Mouse (Mus musculus) intestine, embryonic 16.5 days (tissue): ENCODE data around the gene B3gnt4. TPM values are rescaled to one million over a fixed set of nuclear protein-coding genes. Genes with fewer than 3 reads are reported as not detected.

Experiments
- ATAC-seq: fragments of 200-750 bp; cut with Nextera tagmentation; 2 replicates; pipeline ENCODE4 v1.8.0; 2017; ENCODE audit warnings: moderate TSS enrichment, moderate library complexity
- H3K27ac ChIP-seq: fragments of 300-500 bp; sonication (generic); 2 replicates; pipeline ENCODE4 v1.5.1; 2014; ENCODE audit warnings: mild to moderate bottlenecking, low read length
- H3K27me3 ChIP-seq: fragments of 300-500 bp; sonication (generic); replicated peaks from 2 replicates; pipeline ENCODE4 v1.6.1; 2014; ENCODE audit warnings: low read length, control low read depth, mixed read lengths; ENCODE audit not compliant: control insufficient read depth, insufficient read depth
- H3K36me3 ChIP-seq: fragments of 300-500 bp; sonication (generic); 2 replicates; pipeline ENCODE4 v1.6.1; 2014; ENCODE audit warnings: low read length, control low read depth; ENCODE audit not compliant: control insufficient read depth, insufficient read depth
- H3K4me1 ChIP-seq: fragments of 300-500 bp; sonication (generic); 2 replicates; pipeline ENCODE4 v1.6.1; 2014; ENCODE audit warnings: low read length, control low read depth, mixed read lengths; ENCODE audit not compliant: control insufficient read depth, insufficient read depth
- H3K4me2 ChIP-seq: fragments of 300-500 bp; sonication (generic); 2 replicates; pipeline ENCODE4 v1.6.1; 2014; ENCODE audit warnings: low read depth, low read length, control low read depth
- H3K4me3 ChIP-seq: fragments of 300-500 bp; sonication (generic); 2 replicates; pipeline ENCODE4 v1.5.1; 2014; ENCODE audit warnings: mild to moderate bottlenecking, low read length
- H3K9ac ChIP-seq: fragments of 300-500 bp; sonication (generic); 2 replicates; pipeline ENCODE4 v1.6.1; 2014; ENCODE audit warnings: low read depth, low read length
- H3K9me3 ChIP-seq: fragments of 300-500 bp; sonication (generic); 2 replicates; pipeline ENCODE4 v1.6.1; 2016; ENCODE audit warnings: low read length, control low read depth; ENCODE audit not compliant: control insufficient read depth
- WGBS: fragments of 180-500 bp; shearing (Covaris S2); extraction: QIAGEN DNeasy Blood & Tissue Kit; methylation state at CpG from one replicate; pipeline ENCODE4 v1.1.7; 2014; 5-methylcytosine and 5-hydroxymethylcytosine counted together
- polyA plus RNA-seq: library from polyadenylated mRNA; unstranded; fragments of >200 nt; fragmentation: Nextera tagmentation; extraction: Ambion mirVana; gene quantifications from 2 replicates; pipeline ENCODE4 v1.2.1, GENCODE M21; 2015

B3gnt4 gene
- 0.13 and 0.49 TPM in 2 replicates for polyA plus RNA-seq

DNA sequence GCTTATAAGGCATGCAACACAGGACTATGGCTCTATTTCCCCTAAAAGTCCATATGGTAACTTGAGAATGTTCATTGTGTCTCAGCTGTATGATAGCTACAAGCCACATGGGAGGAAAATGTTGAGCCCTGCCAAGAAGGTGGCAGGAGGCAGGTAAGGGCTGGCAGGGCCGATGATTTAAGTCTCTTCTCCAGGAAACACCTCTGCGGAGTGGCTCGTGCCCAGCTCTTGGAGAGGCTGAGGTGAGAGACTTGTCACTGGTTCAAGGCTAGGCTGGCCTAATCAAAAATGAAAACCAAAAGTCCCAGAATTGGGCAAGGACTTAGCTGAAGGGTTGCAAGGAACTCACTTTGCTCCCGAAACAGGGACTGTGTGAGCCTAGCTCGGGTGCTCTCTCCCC lies at the start of gene B3gnt4:
TSS of gene B3gnt4 (plus strand) at position 301 of the 400 bp plus-strand sequence.
- no peak within 1 kb of the TSS for H3K4me3 ChIP-seq
- peaks cover 24% of the 10 kb centered on the region for H3K27me3 ChIP-seq
- H3K4me1 ChIP-seq, result peaks cover 13% of the 10 kb centered on the region
- H3K27ac ChIP-seq, result no peak within 1 kb of the TSS
- no peaks in the 10 kb centered on the region for H3K36me3 ChIP-seq
- no peaks in the 10 kb centered on the region for H3K9me3 ChIP-seq
- no peak within 1 kb of the TSS for H3K9ac ChIP-seq
- no peak for ATAC-seq
- no peak within 1 kb of the TSS for H3K4me2 ChIP-seq
- 89% methylated on average over 5 of the region's 5 CpGs for WGBS

DNA sequence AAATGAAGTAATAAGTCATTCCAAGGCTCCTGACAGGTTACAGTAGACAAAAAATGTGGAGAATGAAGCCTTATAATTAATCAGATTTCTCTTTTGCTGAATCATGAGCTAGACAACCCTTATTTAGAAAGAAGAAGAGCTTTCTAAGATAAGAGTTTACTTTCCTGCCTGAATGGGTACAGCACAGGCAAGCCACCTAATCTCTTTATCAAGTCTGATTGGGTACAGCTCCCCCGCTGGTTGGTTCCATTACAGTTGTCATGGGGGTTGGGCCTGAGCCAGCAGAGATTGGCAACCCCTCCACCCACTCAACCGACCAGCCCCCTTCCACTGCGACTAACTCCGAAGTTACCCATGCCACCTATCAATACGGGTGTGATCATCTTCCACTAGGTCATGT lies 48.8 kb upstream of the B3gnt4 start:
- no peaks in the 10 kb centered on the region for H3K9me3 ChIP-seq
- WGBS, result 54% methylated on average over 5 of the region's 5 CpGs
- H3K9ac ChIP-seq, result no peak overlapping the region
- no peak overlapping the region for H3K27ac ChIP-seq
- no peak overlapping the region for H3K4me3 ChIP-seq
- ATAC-seq, result no peak
- H3K4me1 ChIP-seq, result no peaks in the 10 kb centered on the region
- no peaks in the 10 kb centered on the region for H3K36me3 ChIP-seq
- H3K27me3 ChIP-seq, result no peaks in the 10 kb centered on the region
- H3K4me2 ChIP-seq, result no peak overlapping the region

DNA sequence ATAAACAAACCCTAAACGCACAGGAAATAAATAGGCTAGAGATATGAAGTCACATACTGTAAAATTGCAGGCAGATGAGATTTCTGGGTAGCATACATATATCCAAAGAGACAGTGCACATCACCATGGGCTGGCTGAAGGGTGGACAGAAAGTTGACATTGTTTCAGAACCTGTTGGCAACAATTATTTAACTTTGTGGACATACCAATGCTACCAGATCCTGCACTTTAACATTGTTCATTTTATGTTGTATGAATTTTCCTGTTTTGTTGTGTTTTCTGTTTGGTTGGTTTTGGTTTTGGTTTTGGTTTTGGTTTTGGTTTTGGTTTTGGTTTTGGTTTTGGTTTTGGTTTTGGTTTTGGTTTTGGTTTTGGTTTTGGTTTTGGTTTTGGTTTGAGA lies 45.6 kb upstream of the B3gnt4 start:
- WGBS, result 95% methylated on average over 1 of the region's 1 CpGs
- no peak overlapping the region for H3K4me3 ChIP-seq
- H3K27ac ChIP-seq, result no peak overlapping the region
- H3K9me3 ChIP-seq, result no peaks in the 10 kb centered on the region
- H3K4me2 ChIP-seq, result no peak overlapping the region
- no peaks in the 10 kb centered on the region for H3K27me3 ChIP-seq
- H3K4me1 ChIP-seq, result no peaks in the 10 kb centered on the region
- ATAC-seq, result no peak
- no peak overlapping the region for H3K9ac ChIP-seq
- no peaks in the 10 kb centered on the region for H3K36me3 ChIP-seq

DNA sequence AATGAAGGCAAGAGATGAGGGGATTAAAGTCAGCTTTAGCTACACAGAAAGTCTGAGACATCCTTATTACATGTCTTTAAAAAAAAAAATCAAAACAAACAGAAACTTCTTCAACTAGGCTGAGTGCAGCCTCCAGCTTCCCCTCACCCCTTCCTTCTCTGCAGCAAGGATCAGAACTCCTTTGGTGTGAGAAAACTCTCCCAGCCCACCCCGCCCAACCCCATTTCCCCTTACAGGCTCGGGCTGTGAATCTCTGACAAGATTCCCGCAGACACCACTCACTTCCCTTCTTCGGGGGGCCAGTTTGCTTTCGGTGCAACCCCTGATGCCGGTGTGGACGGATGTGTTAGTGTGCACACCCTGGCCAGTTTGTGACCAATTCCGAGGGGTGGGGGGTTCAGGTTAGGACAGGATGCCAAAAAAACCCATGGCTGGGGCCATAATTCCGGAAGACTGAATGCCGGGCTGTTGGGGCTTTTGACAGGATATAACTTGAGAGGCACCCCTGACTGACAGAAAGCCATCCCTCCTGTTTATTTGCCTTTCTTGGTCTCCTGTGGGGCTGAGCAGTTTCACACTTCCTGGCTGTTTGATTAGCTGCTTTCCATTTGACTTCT lies 39.4 kb upstream of the B3gnt4 start:
- 21% methylated on average over 10 of the region's 10 CpGs for WGBS
- no peak overlapping the region for H3K27ac ChIP-seq
- peak overlapping the region; percentile 39; the same call in 1 of the 2 replicates for H3K9ac ChIP-seq
- H3K4me2 ChIP-seq, result peak overlapping the region; percentile 50
- H3K4me1 ChIP-seq, result peaks cover 4% of the 10 kb centered on the region; the same call in 1 of the 2 replicates
- H3K36me3 ChIP-seq, result no peaks in the 10 kb centered on the region
- H3K4me3 ChIP-seq, result peak overlapping the region; percentile 20
- no peak for ATAC-seq
- H3K9me3 ChIP-seq, result no peaks in the 10 kb centered on the region
- H3K27me3 ChIP-seq, result no peaks in the 10 kb centered on the region

DNA sequence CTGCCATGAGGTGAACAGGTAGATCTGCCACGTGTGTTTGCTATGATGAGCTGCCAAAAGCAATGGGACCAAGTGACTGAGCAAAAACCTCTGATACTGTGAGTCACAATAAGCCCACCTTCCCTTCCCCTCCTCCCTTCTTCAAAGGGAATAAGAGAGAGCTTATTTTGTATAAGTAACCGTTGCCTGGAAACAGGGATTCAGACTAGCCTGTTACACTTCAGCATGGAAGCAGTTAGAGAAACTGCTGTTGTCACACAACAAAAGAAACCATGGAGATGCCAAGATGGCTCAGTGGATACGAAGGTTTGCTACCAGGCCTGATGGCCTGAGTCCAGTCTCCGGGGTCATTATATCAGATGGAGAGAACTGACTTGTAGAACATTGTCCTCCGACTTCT lies 36.4 kb upstream of the B3gnt4 start:
- Histone ChIP-seq H3K27me3 (no peaks in the 10 kb centered on the region), H3K9ac (no peak overlapping the region), H3K4me1 (peaks cover 4% of the 10 kb centered on the region; the same call in 1 of the 2 replicates), H3K36me3 (no peaks in the 10 kb centered on the region), H3K4me2 (no peak overlapping the region), H3K27ac (no peak overlapping the region), H3K9me3 (no peaks in the 10 kb centered on the region), H3K4me3 (no peak overlapping the region)
- no peak for ATAC-seq
- WGBS, result 65% methylated on average over 5 of the region's 5 CpGs

DNA sequence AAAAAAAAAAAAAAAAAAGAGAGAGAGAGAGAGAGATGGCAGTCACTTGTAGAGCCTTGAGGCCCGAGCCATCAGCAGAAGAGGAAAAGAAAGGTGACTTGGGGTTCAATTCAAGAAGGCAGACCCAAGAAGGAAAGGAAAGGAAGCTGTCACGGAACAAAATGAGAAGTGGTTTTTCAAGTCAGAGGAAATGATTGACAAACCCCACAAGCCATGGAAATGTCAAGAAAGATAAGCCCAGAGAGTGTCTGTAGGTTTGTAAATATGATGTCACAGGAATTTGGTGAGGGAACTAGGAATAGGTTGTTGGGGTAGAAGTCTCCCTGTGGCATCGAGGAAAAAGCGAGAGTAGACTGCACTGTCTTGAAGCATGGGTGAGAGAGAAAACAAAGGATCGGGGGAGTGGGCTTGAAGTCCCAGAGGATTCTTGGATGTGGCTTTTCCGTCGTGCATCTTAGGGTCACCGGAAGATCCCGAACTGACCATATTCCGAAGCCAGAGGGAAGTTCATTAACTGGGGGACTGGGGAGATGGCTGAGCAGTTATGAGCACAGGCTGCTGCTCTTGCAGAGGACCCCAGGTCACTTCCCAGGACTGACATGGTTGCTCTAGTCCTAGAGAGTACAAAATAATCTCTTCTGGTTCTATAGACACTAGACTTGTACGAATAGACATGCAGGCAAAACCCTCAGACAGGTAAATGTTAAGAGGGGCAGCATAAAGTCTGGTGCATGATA lies 22.4 kb upstream of the B3gnt4 start:
- ATAC-seq, result no peak
- Histone ChIP-seq H3K4me2 (no peak overlapping the region), H3K9ac (no peak overlapping the region), H3K4me1 (peaks cover 3% of the 10 kb centered on the region), H3K27ac (no peak overlapping the region), H3K9me3 (no peaks in the 10 kb centered on the region), H3K27me3 (no peaks in the 10 kb centered on the region; the same call in 1 of the 2 replicates), H3K4me3 (no peak overlapping the region), H3K36me3 (no peaks in the 10 kb centered on the region)
- 81% methylated on average over 11 of the region's 11 CpGs for WGBS

DNA sequence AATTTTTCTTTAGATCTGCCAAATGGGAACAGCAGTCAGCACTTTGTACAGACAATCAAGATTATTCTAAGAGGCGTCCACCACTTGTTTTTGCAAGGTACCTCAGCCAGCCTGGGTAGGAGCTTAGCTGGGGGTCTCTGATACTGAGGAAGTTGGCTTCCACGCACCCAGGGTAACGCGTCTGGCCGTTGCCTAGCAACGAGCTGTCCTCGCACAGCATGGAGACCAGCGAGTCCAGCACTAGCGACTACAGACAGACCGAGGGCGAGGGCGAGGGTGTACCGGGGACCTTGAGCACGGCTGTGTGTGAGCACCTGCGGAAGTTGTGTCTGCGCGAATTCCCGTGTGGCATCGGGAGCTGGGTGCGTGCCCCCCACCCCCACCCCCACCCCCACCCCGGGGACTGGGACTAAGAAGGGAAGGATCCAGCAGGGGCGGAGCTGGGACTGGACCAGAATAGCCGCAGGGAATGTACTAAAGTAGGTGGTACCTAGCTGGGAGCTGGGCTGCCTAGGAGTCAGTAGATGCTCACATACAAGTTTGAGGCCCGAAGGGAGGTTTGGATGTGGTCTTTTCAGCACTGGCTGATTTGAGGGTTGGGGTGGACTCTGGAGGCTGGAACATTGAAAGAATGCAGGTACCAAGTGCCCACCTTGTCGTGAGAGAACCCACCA lies 21.0 kb upstream of the B3gnt4 start, which contains the start of the genes Lrrc43 and Il31:
TSS of gene Lrrc43 (plus strand) at position 194 of the 674 bp plus-strand sequence.
TSS of gene Il31 (minus strand) at position 378 of the 674 bp plus-strand sequence.
- Histone ChIP-seq H3K27me3 (no peaks in the 10 kb centered on the region; the same call in 1 of the 2 replicates), H3K9me3 (no peaks in the 10 kb centered on the region), H3K36me3 (no peaks in the 10 kb centered on the region), H3K4me2 (peak within 1 kb of the TSS; percentile 41), H3K4me3 (no peak within 1 kb of the TSS), H3K9ac (no peak within 1 kb of the TSS), H3K27ac (no peak within 1 kb of the TSS), H3K4me1 (peaks cover 3% of the 10 kb centered on the region)
- 0 out of 2 replicates have a peak, but pooled peaks have one; percentile 26 for ATAC-seq
- 9% methylated on average over 25 of the region's 25 CpGs for WGBS

DNA sequence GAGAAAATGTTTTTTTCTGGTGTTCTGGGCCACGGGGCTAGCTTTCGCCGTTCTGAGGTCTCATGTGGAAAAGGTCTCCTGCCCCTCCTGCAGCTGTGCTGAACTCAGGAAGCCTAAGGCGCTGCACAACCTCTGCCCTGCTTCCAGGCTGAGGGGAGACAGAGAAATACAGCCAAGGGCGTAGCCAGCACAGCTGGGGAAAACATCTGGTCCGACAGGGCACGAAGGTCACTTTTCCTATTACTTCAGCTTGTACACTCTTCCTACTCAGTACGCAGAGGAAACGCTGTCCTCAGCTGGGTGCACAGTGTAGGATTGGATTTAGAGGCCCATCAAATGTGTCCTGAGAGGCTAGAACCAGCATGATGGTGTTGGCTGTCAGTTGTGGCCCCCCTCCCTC lies 20.3 kb upstream of the B3gnt4 start:
- no peaks in the 10 kb centered on the region for H3K9me3 ChIP-seq
- WGBS, result 49% methylated on average over 9 of the region's 9 CpGs
- H3K27ac ChIP-seq, result no peak overlapping the region
- H3K4me1 ChIP-seq, result peaks cover 3% of the 10 kb centered on the region
- no peak overlapping the region for H3K4me3 ChIP-seq
- H3K4me2 ChIP-seq, result no peak overlapping the region
- no peak for ATAC-seq
- no peaks in the 10 kb centered on the region; the same call in 1 of the 2 replicates for H3K27me3 ChIP-seq
- H3K36me3 ChIP-seq, result no peaks in the 10 kb centered on the region
- no peak overlapping the region for H3K9ac ChIP-seq

DNA sequence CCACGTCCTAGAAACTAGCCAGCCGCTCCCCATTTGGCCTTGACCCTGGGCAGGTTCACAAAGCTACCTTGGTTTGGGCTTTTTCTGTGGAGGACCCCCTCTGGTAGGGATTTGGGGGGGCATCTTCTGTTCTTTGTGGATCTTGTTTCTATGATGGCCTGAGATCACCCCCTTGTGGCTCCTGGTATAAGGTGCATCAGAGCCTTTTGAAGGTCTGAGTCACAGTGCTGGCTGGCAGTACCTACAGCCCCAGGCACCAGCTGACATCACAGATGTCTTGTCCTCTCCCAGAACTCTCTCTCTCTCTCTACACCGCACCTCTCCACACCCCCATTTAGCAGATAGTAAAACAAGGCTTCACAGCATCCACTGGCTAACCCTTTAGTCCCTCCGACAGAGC lies 10.5 kb upstream of the B3gnt4 start:
- 46% methylated on average over 4 of the region's 4 CpGs for WGBS
- ATAC-seq, result no peak
- peaks cover 8% of the 10 kb centered on the region for H3K4me1 ChIP-seq

More for the DNA sequence above, 10.5 kb upstream of the B3gnt4 start:
- no peaks in the 10 kb centered on the region for H3K36me3 ChIP-seq
- no peak overlapping the region for H3K9ac ChIP-seq
- no peak overlapping the region for H3K27ac ChIP-seq
- H3K27me3 ChIP-seq, result peaks cover 5% of the 10 kb centered on the region; the same call in 1 of the 2 replicates
- H3K4me3 ChIP-seq, result no peak overlapping the region
- H3K4me2 ChIP-seq, result no peak overlapping the region
- H3K9me3 ChIP-seq, result no peaks in the 10 kb centered on the region
